Mouse (Mus musculus): ENCODE data around the gene Sh3rf1.

DNA sequence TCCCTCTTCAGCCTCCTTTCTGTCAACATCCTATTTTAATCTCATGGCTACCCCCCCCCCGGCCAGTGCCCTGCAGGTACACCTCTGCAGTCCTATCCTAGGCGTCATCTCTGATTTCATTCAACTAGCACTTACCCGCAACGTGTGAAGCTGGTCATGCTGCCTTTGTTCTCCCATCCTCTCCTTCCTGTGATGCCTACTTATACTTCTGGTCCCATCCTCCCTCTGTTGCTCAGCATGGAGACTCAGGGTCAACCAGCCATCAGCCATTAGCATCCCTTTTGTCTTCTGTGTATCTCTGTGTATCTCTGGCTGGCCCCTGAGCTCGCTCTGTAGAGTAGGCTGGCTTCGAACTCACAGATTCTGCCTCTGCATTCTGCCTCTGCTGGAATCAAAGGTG, 47.3 kb downstream of the Sh3rf1 start:
- no peak for TF ChIP-seq CTCF (IDR thresholded peaks at IDR 0.05; ENCODE audit: borderline replicate concordance, insufficient read depth, low read depth, low read length)
- no peak for TF ChIP-seq POLR2A (IDR thresholded peaks at IDR 0.05; ENCODE audit: borderline replicate concordance, insufficient read depth, low read length)
